Mouse (Mus musculus) MEL (cell line): ENCODE measurements around the gene Anapc13. TPM values are rescaled to one million over a fixed set of nuclear protein-coding genes. Genes with fewer than 3 reads are reported as not detected.

Experiments used
- DNase-seq: peaks from one replicate; pipeline ENCODE4 v3.0.0; 2011; ENCODE audit warnings: low read depth, low spot score
- H3K27ac ChIP-seq: 2 replicates; pipeline ENCODE4 v1.5.1; 2012; ENCODE audit warnings: low read depth, mild to moderate bottlenecking, control low read depth, low read length, moderate library complexity; ENCODE audit not compliant: control insufficient read depth
- H3K27me3 ChIP-seq, 2 experiments: fragments of 150-350 bp in 1 of 2; sonication (generic) in 1 of 2; 2 replicates each; pipeline ENCODE4 v1.6.1; 2012; ENCODE audit warnings: low read length in 2 of 2, mild to moderate bottlenecking in 2 of 2, improper control_type of control experiment in 1 of 2, moderate library complexity in 1 of 2; ENCODE audit not compliant: insufficient read depth in 2 of 2, control insufficient read depth in 1 of 2
- H3K36me3 ChIP-seq, 2 experiments: 2 replicates each; pipeline ENCODE4 v1.6.1; 2012 to 2014; ENCODE audit warnings: low read length in 2 of 2, improper control_type of control experiment in 1 of 2, inconsistent platforms in 1 of 2, mild to moderate bottlenecking in 1 of 2; ENCODE audit not compliant: insufficient read depth in 2 of 2, control insufficient read depth in 1 of 2
- H3K4me1 ChIP-seq, 2 experiments: fragments of 150-350 bp in 1 of 2; sonication (generic) in 1 of 2; 2 replicates each; pipeline ENCODE4 v1.6.1; 2012; ENCODE audit warnings: low read length in 2 of 2, improper control_type of control experiment in 1 of 2, mild to moderate bottlenecking in 1 of 2; ENCODE audit not compliant: insufficient read depth in 2 of 2, control insufficient read depth in 1 of 2
- H3K4me3 ChIP-seq, 2 experiments: fragments of 150-350 bp in 1 of 2; sonication (generic) in 1 of 2; 2 replicates each; pipeline ENCODE4 v1.5.1; 2012; ENCODE audit warnings: low read depth in 2 of 2, low read length in 2 of 2, mild to moderate bottlenecking in 2 of 2, moderate library complexity in 2 of 2, control low read depth in 1 of 2, improper control_type of control experiment in 1 of 2; ENCODE audit not compliant: control insufficient read depth in 1 of 2, insufficient read depth in 1 of 2
- H3K79me2 ChIP-seq: 2 replicates; pipeline ENCODE4 v1.6.1; 2012; ENCODE audit warnings: mild to moderate bottlenecking, low read length, moderate library complexity; ENCODE audit not compliant: control insufficient read depth, poor library complexity, insufficient read depth
- H3K9ac ChIP-seq: 2 replicates; pipeline ENCODE4 v1.6.1; 2012; ENCODE audit warnings: low read depth, mild to moderate bottlenecking, control low read depth, low read length, moderate library complexity; ENCODE audit not compliant: control insufficient read depth, poor library complexity, severe bottlenecking
- H3K9me3 ChIP-seq: fragments of 150-350 bp; sonication (generic); replicated peaks from 2 replicates; pipeline ENCODE4 v1.6.1; 2012; ENCODE audit warnings: mild to moderate bottlenecking, low read length, improper control_type of control experiment, moderate library complexity; ENCODE audit not compliant: insufficient read depth
- CHD1 ChIP-seq: IDR thresholded peaks from 2 replicates; pipeline ENCODE4 v1.6.1; 2012; ENCODE audit warnings: low read depth, mild to moderate bottlenecking, inconsistent platforms, low read length, improper control_type of control experiment
- CHD2 ChIP-seq: IDR thresholded peaks from 2 replicates; pipeline ENCODE4 v1.6.1; 2011; ENCODE audit warnings: low read length, improper control_type of control experiment
- CTCF ChIP-seq, 3 experiments: IDR thresholded peaks in 2 of 3; conservative IDR thresholded peaks in 1 of 3; 2 replicates each; pipeline ENCODE4 v1.5.1; 2011 to 2012; ENCODE audit warnings: low read length in 3 of 3, low read depth in 2 of 3, mild to moderate bottlenecking in 2 of 3, improper control_type of control experiment in 1 of 3, inconsistent platforms in 1 of 3, mixed read lengths in 1 of 3, moderate library complexity in 1 of 3; ENCODE audit not compliant: control insufficient read depth in 1 of 3, insufficient read depth in 1 of 3, poor library complexity in 1 of 3, severe bottlenecking in 1 of 3
- E2F4 ChIP-seq: IDR thresholded peaks from 2 replicates; pipeline ENCODE4 v1.6.1; 2011; ENCODE audit warnings: low read depth, low read length, improper control_type of control experiment, borderline replicate concordance
- ELF1 ChIP-seq: IDR thresholded peaks from 2 replicates; pipeline ENCODE4 v1.6.1; 2014; ENCODE audit warnings: low read depth, mild to moderate bottlenecking, inconsistent platforms, low read length, improper control_type of control experiment, moderate library complexity
- EP300 ChIP-seq, 2 experiments: IDR thresholded peaks; 2 replicates each; pipeline ENCODE4 v1.6.1; 2011; ENCODE audit warnings: improper control_type of control experiment in 2 of 2, low read length in 2 of 2, low read depth in 1 of 2, mild to moderate bottlenecking in 1 of 2
- ETS1 ChIP-seq: IDR thresholded peaks from 2 replicates; pipeline ENCODE4 v1.6.1; 2012; ENCODE audit warnings: low read depth, mild to moderate bottlenecking, inconsistent platforms, low read length, improper control_type of control experiment, moderate library complexity
- GABPA ChIP-seq: IDR thresholded peaks from 2 replicates; pipeline ENCODE4 v1.6.1; 2012; ENCODE audit warnings: low read depth, mild to moderate bottlenecking, inconsistent platforms, low read length, improper control_type of control experiment, moderate library complexity
- GATA1 ChIP-seq: IDR thresholded peaks from 2 replicates; pipeline ENCODE4 v1.6.1; 2011; ENCODE audit warnings: low read depth, low read length, improper control_type of control experiment
- KAT2A ChIP-seq: conservative IDR thresholded peaks from 2 replicates; pipeline ENCODE4 v1.6.1; 2012; ENCODE audit warnings: low read depth, low read length, improper control_type of control experiment, inconsistent platforms
- MAZ ChIP-seq: IDR thresholded peaks from 2 replicates; pipeline ENCODE4 v1.6.1; 2012; ENCODE audit warnings: low read depth, mild to moderate bottlenecking, inconsistent platforms, low read length, improper control_type of control experiment
- MEF2A ChIP-seq: IDR thresholded peaks from 2 replicates; pipeline ENCODE4 v1.6.1; 2014; ENCODE audit warnings: low read depth, mild to moderate bottlenecking, inconsistent platforms, low read length, improper control_type of control experiment; ENCODE audit not compliant: poor library complexity, insufficient replicate concordance, severe bottlenecking; ENCODE audit errors: extremely low read depth
- MXI1 ChIP-seq: IDR thresholded peaks from 2 replicates; pipeline ENCODE4 v1.6.1; 2011; ENCODE audit warnings: mild to moderate bottlenecking, low read depth, low read length, improper control_type of control experiment
- MYB ChIP-seq: IDR thresholded peaks from 2 replicates; pipeline ENCODE4 v1.6.1; 2011; ENCODE audit warnings: mild to moderate bottlenecking, low read depth, low read length, improper control_type of control experiment
- MYC ChIP-seq: IDR thresholded peaks from 2 replicates; pipeline ENCODE4 v1.6.1; 2011; ENCODE audit warnings: low read depth, mild to moderate bottlenecking, low read length, improper control_type of control experiment, moderate library complexity
- NRF1 ChIP-seq: IDR thresholded peaks from 2 replicates; pipeline ENCODE4 v1.6.1; 2014; ENCODE audit warnings: low read depth, mild to moderate bottlenecking, inconsistent platforms, low read length, improper control_type of control experiment, moderate library complexity; ENCODE audit not compliant: poor library complexity, insufficient read depth, severe bottlenecking
- POLR2A ChIP-seq, 2 experiments: IDR thresholded peaks; 2 replicates each; pipeline ENCODE4 v1.6.1; 2011 to 2012; ENCODE audit warnings: low read length in 2 of 2, mild to moderate bottlenecking in 2 of 2, control low read depth in 1 of 2, improper control_type of control experiment in 1 of 2, low read depth in 1 of 2, moderate library complexity in 1 of 2; ENCODE audit not compliant: control insufficient read depth in 1 of 2, insufficient read depth in 1 of 2, poor library complexity in 1 of 2
- POLR2AphosphoS5 ChIP-seq: IDR thresholded peaks from 2 replicates; pipeline ENCODE4 v1.6.1; 2012; ENCODE audit warnings: low read depth, borderline replicate concordance, mild to moderate bottlenecking, inconsistent platforms, low read length, moderate library complexity, mixed read lengths
- RCOR1 ChIP-seq: IDR thresholded peaks from 2 replicates; pipeline ENCODE4 v1.6.1; 2012; ENCODE audit warnings: low read depth, mild to moderate bottlenecking, inconsistent platforms, low read length, improper control_type of control experiment
- SIN3A ChIP-seq: IDR thresholded peaks from 2 replicates; pipeline ENCODE4 v1.6.1; 2012; ENCODE audit warnings: low read length, improper control_type of control experiment, inconsistent platforms
- TBP ChIP-seq: IDR thresholded peaks from 2 replicates; pipeline ENCODE4 v1.8.0; 2011; ENCODE audit warnings: low read depth, low read length, improper control_type of control experiment
- UBTF ChIP-seq: IDR thresholded peaks from 2 replicates; pipeline ENCODE4 v1.6.1; 2012; ENCODE audit warnings: low read depth, mild to moderate bottlenecking, inconsistent platforms, low read length, improper control_type of control experiment, moderate library complexity, borderline replicate concordance; ENCODE audit not compliant: insufficient read depth
- ZKSCAN1 ChIP-seq: IDR thresholded peaks from 2 replicates; pipeline ENCODE4 v1.6.1; 2012; ENCODE audit warnings: low read depth, mild to moderate bottlenecking, inconsistent platforms, low read length, improper control_type of control experiment, moderate library complexity
- ZMIZ1 ChIP-seq: IDR thresholded peaks from 2 replicates; pipeline ENCODE4 v1.6.1; 2012; ENCODE audit warnings: low read depth, mild to moderate bottlenecking, inconsistent platforms, low read length, improper control_type of control experiment, moderate library complexity
- polyA plus RNA-seq, 2 experiments: library from polyadenylated mRNA; stranded (reverse) in 1 of 2; unstranded in 1 of 2; fragments of >175 nt in 1 of 2; fragments of >200 nt in 1 of 2; gene quantifications; 2 replicates each; pipeline versions ENCODE4 v1.2.1 to v1.2.4; 2012; ENCODE audit warnings: low replicate concordance in 2 of 2, low read depth in 1 of 2; ENCODE audit not compliant: insufficient read length in 2 of 2, insufficient read depth in 1 of 2, missing spikeins in 1 of 2
- total RNA-seq: library from RNA; depleted of rRNA; stranded (reverse); fragments of 300-350 nt; gene quantifications from 2 replicates; pipeline ENCODE4 v1.2.3, GENCODE M21; 2012

Gene Anapc13
- total and polyA plus RNA-seq, 3 experiments, result 89.9 to 113 TPM; not detected in 1

- H3K4me1 ChIP-seq, result no peaks in the 10 kb centered on the region
- DNase-seq, result no peak
- no peaks in the 10 kb centered on the region for H3K36me3 ChIP-seq
- H3K79me2 ChIP-seq, result no peaks in the 10 kb centered on the region
- no peaks in the 10 kb centered on the region for H3K9me3 ChIP-seq
- no peak overlapping the region for H3K4me3 ChIP-seq
- H3K27me3 ChIP-seq, result no peaks in the 10 kb centered on the region
- H3K9ac ChIP-seq, result no peak overlapping the region
- no peak overlapping the region for H3K27ac ChIP-seq
- no peak for TF ChIP-seq RCOR1
- TF ChIP-seq MXI1, result no peak
- no peak for TF ChIP-seq ELF1
- no peak for TF ChIP-seq E2F4
- TF ChIP-seq TBP, result no peak
- TF ChIP-seq EP300 (IDR thresholded peaks at IDR 0.05; ENCODE audit: low read depth in 1 of 2, low read length in 2 of 2), result no peak
- no peak for TF ChIP-seq CHD1
- no peak for TF ChIP-seq MYB
- no peak for TF ChIP-seq GATA1
- TF ChIP-seq CHD2, result no peak
- TF ChIP-seq MEF2A, result no peak
- no peak for TF ChIP-seq SIN3A
- TF ChIP-seq KAT2A, result no peak
Observed at GRCm38 (mm10) chr9:102673381-102673780, 47.3 kb downstream of the Anapc13 start.

- no peak for DNase-seq
- no peaks in the 10 kb centered on the region for H3K9me3 ChIP-seq
- no peak for TF ChIP-seq ZKSCAN1
- TF ChIP-seq UBTF, result no peak
- no peak for TF ChIP-seq MYB
- TF ChIP-seq MEF2A, result no peak
- no peak for TF ChIP-seq MXI1
- no peak for TF ChIP-seq POLR2AphosphoS5
- TF ChIP-seq SIN3A, result no peak
- no peak for TF ChIP-seq CHD2
- no peak for TF ChIP-seq MYC
- TF ChIP-seq CHD1, result no peak
- no peak for TF ChIP-seq GABPA
- TF ChIP-seq POLR2A (IDR thresholded peaks at IDR 0.05; ENCODE audit: control insufficient read depth in 1 of 2, insufficient read depth in 1 of 2, low read depth in 1 of 2, low read length in 2 of 2, poor library complexity in 1 of 2), result no peak
- no peak for TF ChIP-seq ZMIZ1
- no peak for TF ChIP-seq EP300 (IDR thresholded peaks at IDR 0.05; ENCODE audit: low read depth in 1 of 2, low read length in 2 of 2)
- no peak for TF ChIP-seq ETS1
- TF ChIP-seq MAZ, result no peak
- no peak for TF ChIP-seq CTCF (IDR thresholded peaks at IDR 0.05 in 2 of 3, conservative IDR thresholded peaks at IDR 0.05 in 1 of 3; ENCODE audit: control insufficient read depth in 1 of 3, insufficient read depth in 1 of 3, low read depth in 2 of 3, low read length in 3 of 3, poor library complexity in 1 of 3, severe bottlenecking in 1 of 3)
- TF ChIP-seq NRF1, result no peak
- no peak for TF ChIP-seq ELF1
Observed at GRCm38 (mm10) chr9:102675922-102676321, 49.8 kb downstream of the Anapc13 start.

More at GRCm38 (mm10) chr9:102675922-102676321, 49.8 kb downstream of the Anapc13 start:
- no peak overlapping the region for H3K27ac ChIP-seq
- no peaks in the 10 kb centered on the region for H3K79me2 ChIP-seq
- no peaks in the 10 kb centered on the region for H3K36me3 ChIP-seq
- H3K4me1 ChIP-seq, result no peaks in the 10 kb centered on the region
- no peaks in the 10 kb centered on the region for H3K27me3 ChIP-seq
- no peak overlapping the region for H3K4me3 ChIP-seq
- H3K9ac ChIP-seq, result no peak overlapping the region
